Mouse (Mus musculus) embryo, embryonic 9.5 days (tissue): ENCODE measurements around the gene Tsc22d1.

Source experiments
- DNase-seq: peaks from one replicate; pipeline ENCODE4 v3.0.0-alpha.2; 2017; ENCODE audit errors: extremely low spot score

Tsc22d1 gene

DNA sequence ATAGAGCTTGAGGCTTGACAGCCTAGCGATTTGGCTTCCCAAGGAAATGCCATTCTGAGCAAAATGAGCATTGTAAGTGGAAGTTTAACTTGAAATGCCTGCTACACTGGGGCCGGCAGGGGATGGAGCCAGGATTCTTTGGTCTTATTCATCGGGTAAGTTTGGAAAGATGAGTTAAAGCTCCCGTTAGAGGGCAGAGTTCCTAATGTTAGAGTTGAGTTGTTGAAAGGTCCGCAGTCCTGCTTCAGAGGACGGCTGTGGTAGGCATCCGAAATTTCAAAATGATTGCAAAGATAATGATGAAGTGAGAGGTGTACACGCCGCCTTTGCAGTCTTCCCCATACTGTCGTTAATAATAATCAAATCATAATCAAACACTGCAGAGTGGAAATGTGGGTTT, 27.4 kb downstream of the Tsc22d1 start:
- no peak for DNase-seq

DNA sequence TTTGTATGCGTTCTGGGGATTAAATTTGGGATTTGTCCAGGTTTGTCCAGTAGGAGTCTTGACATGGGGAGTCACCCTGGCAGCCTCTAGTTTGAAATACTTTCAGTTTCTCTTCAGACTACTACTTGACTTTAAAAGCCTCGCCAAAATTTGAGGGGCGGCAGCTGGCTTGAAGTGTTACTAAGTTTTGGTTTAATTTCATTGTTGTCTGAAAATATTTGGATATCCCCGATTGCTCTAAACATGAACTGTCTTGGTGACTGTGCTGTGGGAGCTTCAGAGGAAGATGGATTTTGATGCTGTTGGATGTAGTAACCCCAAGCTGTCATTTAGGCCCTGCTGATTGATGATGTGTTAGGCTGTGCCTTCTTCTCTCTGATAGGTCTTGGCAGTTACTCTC, 34.2 kb downstream of the Tsc22d1 start:
- no peak for DNase-seq

DNA sequence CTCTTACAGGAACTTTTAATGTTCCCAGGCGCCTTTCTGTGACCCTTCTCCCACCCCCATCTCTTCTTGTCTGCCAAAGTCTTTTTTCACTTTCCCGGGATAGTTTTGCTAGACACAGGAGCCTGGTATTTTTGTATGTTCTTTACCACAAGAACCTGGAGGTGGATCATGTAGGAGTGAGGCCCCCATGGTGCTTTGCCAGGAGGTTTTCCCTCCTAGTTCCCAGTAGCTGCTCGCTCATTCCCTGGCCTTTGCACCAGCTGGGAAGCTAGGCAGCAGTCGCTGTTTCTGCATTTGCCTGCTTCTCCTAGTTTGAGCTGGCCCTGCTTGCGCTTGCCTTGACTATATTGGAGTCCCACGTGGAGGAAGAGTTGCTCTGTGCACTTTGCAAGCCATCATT, 36.2 kb downstream of the Tsc22d1 start:
- no peak for DNase-seq

DNA sequence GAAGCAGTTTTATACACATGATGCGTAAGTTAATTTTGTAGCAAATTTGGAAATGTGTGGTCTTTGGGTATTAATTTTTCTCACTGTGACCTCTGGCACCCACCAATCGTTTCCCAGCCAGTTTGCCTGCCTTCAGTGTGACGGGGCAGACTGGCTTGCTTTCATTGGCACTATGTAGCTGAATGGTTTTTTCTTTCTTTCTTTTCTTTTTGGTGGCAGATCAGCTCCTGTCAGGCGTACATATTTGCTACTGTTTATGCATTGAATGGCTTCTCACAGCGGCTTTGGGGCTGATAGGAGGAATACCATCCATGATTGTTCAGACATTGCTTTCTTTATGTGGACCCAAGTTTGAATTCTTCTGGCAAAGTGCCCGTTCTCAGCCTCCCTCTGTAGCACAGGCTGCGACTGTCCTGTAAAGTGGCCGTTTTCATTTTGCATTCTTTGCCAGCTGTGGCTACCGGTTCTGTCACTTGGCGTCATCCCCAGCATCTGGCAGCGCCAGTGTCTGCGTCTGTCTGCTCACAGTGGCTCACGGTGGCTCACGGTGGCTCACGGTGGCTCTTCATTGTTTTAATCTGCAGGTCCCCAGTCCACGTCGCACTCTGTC, 38.1 kb downstream of the Tsc22d1 start:
- no peak for DNase-seq

DNA sequence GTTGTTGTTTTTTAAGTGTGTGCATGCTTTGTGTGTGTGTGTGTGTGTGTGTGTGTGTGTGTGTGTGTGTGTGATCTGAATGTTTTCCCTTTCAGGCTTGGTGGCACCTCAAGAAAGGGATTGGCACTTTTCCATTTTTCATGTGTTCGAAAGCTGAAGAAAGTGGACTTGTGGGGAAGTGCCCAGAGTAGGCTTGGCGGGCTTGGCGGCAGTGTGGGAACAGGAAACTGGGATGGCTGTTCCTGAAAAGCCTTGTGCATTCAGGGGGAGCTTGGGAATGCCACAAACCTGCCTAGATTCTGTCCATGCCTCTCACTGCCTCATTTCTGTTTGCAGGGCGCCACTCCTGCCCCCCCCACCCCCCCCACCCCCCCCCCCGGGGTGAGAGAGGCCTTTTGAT, 39.9 kb downstream of the Tsc22d1 start:
- DNase-seq, result no peak

DNA sequence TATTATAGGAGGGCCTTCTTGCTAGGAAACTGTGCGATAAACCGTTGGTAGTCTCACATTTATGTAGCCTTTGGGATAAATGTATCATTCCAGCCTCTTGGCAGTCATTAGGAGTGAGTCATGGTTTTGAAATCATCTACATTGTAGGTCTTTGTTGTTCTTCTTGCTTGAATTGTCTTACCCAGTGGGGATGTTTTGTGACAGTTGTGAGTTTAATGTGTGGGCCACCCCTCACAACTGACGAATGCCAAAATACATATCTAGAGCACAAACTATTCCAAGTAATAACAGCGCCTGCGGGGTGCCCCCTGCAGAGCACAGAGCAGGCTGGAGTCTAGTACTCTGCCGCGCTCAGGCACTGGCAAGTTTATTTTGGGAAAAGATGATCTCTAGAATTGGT, 40.4 kb downstream of the Tsc22d1 start:
- DNase-seq, result no peak

DNA sequence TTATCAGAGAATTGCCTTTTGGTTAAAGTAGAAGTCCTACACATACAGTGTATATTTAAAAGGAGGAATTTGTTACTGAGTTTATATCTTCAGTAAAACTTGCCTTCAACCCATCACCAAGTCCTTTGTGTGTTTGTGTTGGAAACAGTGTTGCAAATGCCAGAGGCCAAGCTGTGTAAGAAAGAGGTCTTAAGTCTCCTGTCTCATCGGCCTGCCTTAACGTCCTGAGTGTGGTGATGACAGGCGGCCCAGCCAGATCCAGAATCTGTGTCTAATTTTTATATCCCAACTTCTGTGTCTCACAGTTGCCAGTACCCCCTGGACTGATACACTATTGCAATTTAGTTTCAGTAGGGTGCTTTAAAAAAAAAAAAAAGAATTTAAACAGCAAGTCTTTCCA, 42.9 kb downstream of the Tsc22d1 start:
- no peak for DNase-seq

DNA sequence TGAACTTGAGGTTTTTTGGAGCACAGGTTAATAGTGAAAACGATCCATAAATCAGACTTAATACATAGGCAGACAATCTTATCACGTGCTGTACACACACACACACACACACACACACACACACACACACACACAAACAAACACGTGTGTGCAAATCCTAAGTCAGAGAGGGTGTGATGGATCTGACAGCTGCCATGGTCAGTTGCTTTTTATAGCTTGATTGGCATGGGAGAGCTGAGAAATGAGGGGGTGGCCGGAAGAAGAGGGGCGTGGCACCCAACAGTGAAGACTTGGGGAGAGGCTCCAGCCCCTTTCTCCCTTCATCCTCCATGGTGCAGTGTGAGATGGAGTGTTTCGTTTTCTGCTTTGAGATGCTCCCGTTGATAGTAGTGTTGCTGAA, 45.4 kb downstream of the Tsc22d1 start:
- DNase-seq, result no peak

DNA sequence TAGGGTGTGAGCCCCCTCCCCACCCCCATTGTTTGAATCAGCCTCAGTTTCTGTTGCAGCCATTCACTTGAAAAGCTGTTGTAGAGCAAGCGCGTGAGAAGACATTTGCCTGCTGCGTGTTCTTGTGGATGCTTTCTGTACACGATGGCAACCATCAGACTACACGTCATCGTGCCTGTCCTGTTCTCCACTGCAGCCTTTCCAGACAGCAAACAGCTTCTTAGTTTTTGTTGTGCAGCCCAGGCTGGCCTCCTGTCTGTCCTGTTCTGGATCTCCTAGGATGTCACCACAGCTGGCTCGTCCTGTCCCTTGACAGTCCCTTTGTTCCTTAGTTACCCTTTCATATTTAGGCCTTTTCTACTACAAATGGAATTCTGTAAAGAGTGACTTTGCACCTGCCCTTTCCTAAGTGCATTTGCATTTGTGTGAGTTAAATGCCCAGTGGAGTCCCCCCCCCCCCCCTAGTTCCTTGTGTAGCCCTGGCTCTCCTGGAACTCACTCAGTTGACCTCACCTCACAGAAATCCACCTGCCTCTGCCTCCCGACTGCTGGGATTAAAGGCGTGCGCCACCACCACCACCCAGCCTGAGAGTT, 46.5 kb downstream of the Tsc22d1 start:
- no peak for DNase-seq

DNA sequence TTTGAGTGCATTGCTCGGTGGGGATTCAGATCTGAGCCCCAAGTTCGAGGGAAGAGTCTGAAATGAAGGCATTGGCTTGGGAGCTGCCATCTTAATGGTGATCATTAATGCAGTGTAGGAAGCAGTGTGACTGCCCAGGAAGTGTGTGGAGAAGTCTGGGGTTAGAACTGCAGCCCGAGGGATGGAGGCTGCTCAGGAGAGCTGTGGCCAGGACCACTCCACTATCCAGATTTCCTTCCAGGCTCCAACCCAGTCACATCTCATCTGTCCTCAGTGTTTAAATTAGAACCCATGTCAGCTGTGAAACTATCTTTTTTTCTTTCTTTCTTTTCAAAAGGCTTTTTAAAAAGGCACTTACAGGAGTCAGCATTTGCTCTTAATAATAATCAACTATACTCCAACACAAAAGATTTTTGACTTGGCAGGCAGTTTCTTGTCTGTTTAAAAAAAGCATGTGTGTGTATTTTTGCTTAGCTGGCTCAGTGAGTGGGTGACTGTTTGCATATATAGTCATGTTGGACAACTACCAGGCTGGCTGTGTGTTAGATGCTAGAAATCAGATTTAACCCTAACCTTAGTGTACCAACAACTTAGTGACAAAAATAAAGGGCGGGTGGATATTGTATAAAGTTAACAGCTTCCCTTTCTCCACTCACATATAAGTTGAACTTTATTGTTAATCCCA, 48.8 kb downstream of the Tsc22d1 start:
- DNase-seq, result no peak

DNA sequence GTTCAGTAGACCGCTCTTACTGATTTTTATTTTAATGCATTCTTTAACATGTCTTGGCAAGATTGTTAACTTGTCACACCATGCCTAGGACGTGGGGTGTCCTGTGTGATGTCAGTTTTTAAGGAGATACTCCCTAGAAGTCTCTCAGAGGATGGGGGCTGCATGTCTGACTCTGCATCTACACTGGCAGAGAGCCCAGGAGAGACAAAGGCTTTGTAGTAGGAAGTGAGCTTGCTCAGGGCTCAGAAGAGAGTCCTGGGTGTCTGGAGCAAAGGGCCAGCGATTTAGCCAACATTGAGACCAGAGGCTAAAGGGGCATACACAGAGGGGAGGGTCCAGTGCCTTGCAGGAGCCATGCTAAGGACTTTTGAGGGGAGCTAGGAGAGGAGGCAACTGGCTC, 50.2 kb downstream of the Tsc22d1 start:
- DNase-seq, result no peak

DNA sequence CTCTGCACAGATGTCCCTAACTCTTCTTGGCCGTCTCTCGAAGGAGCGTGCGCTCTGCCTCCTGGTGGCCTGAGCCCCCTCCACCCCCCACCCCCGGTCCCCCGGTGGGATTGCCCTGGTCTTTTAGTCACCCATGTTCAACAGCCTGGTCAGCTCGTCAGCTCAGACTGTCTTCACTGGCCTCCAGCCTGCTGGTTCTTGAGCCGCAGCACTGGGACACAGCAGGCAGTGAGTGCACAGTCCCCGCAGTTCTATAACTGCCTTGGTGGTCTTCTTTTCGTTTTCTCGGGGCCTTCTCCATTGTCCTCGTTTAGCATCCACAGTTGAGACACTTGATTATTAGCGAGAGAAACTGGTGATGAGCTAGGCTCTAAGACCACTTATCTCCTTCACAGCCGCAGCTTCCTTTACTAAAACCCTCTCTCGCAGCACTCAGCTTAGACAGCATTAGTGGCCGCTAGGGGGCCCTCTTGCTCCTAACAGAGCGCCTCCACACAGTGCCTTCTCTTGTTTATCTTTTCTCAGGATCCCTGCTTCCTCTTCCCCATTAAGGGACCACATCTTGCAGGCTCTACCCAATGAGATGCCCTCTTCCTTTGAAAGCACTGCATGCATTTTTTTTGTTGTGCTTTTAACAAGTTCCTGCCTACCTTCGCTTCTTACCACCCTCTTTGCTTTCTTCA, 52.0 kb downstream of the Tsc22d1 start:
- DNase-seq, result peak; percentile 73

DNA sequence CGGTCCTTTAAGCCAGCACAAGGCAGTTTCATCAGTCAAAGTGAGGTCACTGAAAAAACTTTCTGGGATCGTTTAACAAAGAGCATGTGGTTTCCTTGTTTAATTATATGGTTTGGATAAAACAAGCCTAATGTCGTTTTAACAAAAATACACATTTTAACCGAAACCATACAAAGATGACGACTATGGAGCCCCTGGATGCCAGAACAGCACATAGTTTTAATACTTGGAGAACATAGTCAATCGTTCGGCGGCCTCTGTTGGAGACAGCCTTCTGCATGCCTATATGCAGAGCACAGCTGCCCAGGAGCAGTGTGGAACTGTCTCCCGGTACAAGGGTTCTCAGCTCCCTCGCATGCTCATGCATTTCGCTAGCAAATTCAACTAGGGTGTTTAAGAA, 53.2 kb downstream of the Tsc22d1 start:
- DNase-seq, result no peak

DNA sequence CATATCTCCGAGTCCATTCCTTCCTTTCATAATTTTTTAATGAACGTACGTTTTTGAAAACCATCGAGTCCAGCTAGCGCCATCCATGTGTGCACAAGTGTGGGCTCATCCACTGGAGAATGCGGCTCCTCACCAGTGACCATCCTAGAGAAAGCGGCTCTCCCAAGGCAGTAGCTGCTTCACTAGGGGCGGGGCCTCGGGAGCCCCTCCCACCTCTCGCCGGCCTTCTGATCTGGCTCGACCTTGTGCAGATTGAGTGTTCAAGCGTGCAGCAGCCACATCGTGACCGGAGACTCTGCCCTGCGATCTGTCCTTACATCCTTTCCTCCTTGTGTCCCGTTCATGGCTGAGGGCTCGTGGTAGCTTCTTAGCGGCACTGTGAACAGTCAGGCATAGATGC, 56.5 kb downstream of the Tsc22d1 start:
- no peak for DNase-seq

DNA sequence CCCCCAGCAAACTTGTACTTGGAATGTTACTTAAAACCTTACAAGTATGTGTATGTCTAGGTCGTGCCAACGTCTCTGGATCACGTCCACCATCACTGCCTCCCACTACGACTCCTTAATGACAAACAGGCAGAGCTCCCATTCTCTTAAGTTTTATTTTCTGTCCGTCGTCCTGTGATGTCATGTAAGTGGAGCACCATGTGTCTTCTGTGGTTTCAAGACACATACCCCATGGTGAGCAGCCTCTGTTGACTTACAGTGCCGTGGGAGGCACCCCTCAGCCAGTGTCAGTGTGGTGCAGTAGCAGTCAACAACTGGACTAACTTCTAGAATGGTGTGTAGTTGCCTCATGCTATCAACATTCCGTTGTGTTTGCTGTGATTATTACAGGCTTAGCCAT, 57.7 kb downstream of the Tsc22d1 start:
- no peak for DNase-seq

DNA sequence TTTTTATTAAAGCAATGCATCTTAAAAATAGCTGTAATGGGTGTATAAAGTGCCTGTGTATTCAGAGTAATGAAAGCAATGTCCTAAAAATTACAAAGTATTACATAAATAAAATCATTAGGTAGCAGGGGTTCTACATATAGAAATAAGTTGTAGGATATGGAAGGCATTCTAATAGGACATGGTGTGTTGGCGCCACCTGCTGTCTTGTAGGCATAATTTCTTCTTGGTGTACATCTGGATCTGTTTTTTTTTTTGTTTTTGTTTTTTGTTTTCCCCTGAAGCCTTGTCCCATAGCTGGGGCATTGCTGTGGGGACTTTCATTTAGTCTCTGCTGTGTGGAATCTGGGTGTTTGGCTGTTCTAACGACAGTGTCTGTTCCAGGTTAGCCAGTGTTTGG, 58.6 kb downstream of the Tsc22d1 start:
- DNase-seq, result peak; percentile 48

DNA sequence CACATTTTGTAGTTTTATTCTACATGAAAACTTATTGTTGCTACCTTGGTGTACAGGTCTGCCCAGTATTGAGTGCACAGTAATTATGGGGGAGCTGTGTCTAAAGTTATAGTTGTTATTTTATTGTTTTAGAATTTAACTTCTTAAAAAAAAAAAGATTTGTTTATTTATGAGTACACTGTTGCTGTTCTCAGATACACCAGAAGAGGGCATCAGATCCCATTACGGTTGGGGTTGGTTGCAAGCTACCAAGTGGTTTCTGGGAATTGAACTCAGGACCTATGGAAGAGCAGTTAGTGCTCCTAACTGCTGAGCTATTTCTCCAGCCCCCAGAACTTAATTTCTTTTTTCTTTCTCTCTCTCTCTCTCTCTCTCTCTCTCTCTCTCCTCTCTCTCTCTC, 59.4 kb downstream of the Tsc22d1 start:
- DNase-seq, result no peak

DNA sequence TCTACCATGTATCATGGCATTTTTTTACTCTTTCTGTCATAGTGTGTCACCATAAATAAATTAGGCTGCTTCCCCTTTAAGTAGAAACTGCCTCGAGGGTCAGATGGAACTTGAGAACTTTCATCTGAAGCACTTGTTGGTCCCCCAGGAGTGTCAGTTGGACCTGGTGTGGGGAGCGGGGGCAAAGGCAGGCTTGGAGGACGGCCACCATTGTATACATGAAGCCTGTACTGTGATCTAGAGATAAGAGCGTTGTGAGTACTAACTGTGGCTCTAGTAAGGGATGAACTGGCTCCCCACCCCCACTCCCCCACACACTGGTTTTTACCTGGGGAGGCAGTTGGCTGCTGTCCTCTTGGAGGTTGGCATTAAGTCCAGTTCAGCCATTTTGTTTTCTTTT, 62.0 kb downstream of the Tsc22d1 start:
- no peak for DNase-seq

DNA sequence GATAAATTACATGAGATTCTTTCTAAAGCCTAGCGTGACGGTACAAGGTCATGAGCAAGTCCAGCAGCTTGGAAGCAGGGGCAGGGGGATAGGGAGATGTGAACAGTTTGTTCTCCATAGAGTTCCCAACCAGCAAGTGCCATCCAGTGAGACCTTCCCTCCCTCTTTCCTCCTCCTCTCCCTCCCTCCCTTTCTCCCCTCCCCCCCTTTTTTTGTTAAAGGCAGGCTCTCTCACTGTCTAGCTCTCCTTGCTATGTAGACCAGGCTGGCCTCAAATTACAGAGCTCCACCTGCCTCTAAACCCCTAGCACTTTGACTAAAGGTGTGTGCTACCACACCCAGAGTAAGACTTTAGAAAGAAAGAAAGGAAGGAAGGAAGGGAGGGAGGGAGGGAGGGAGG, 63.3 kb downstream of the Tsc22d1 start:
- DNase-seq, result no peak

DNA sequence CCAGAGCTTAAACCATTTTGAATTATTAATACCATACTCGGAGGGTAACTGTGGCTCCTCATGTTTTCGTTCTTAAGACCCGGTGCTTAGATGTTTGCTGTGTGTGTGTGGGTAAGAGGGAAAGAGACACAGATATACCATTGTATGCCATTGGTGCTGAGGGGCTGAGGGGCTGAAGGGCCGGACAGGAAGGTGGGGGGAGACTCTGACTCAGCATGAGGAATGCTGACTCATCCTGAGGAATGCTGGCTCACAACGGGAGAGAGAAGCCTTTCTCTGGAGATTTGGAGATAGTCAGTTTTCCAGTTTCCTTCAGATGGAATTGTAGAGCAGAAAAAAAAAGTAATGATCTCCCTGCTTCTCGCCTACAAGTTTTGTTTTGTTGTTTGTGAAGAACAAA, 63.9 kb downstream of the Tsc22d1 start:
- no peak for DNase-seq

DNA sequence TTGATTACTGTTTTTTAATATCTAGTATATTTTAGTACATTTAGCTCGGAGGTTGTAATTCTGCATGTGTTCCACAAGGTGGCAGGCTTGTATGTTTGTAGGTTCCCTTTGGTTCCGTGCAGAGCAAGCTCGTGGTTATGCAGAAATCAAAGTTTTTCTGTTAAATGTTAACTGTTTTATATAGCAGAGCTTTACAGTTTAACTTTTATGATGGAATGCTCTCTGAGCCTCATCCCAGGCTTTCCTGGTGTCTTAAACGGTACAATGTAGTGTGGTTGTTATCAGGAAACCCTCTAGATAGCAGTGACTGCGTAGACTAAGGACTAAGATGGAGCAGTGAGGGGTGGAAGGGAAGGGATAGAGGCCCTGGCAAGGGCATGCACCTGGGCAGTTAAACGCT, 65.1 kb downstream of the Tsc22d1 start:
- no peak for DNase-seq

DNA sequence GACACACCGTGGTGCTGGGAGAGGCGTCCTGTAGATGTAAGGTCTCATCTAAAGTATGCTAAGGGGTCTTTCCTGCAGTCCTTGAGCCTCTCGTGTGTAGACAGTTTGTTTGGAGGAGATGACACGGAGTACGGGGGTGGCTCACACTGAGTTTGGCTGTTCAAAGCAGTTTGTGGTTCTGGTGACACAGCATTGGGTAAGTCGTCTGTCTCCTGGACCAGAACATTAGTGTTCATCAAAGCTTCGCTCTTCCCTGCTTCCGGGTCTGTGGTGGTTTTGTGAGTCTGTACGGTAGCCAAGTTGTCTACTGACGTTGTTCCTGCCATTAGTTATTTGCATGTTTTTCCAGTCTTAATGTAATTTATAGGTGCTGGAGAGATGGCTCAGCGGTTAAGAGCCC, 65.7 kb downstream of the Tsc22d1 start:
- DNase-seq, result no peak

DNA sequence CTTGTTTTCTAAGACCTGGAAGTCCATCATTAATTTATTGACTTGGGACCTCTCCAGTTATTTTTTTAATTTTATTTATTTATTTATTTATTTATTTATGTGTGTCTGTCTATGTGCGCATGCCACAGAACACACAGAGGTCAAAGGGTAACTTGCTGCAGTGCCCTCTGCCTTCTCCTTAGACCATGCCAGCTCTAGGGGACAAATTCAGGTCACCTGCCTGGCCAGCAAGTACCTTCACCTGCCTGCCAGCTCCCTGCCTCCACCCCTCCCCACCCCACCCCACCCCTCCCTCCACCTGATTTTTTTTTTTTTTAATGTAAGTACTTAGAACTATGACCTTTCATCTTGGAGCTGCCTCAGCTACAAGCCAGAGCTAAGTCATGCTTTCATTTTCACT, 68.9 kb downstream of the Tsc22d1 start:
- DNase-seq, result no peak
